Mouse (Mus musculus): Measurements from ENCODE around the gene Pex11g. TPM values are rescaled to one million over a fixed set of nuclear protein-coding genes. Genes with fewer than 3 reads are reported as not detected.

The Pex11g gene
- polyA plus RNA-seq, 1 experiment from 2014 or later = 4.9 TPM

- peak overlapping the region; percentile 78 for H3K4me3 ChIP-seq
- peak overlapping the region; percentile 86 for H3K4me2 ChIP-seq
- H3K9me3 ChIP-seq (replicated peaks) = peaks cover 7% of the 10 kb centered on the region; the same call in 1 of the 2 replicates
- H3K9ac ChIP-seq = peak overlapping the region; percentile 89
- H3K4me1 ChIP-seq (replicated peaks) = peaks cover 15% of the 10 kb centered on the region
- H3K27ac ChIP-seq (ENCODE audit: poor library complexity, severe bottlenecking) = peak overlapping the region; percentile 94
- ATAC-seq (ENCODE audit: insufficient number of reproducible peaks, low FRiP score) = peak; percentile 23
- H3K36me3 ChIP-seq = peaks cover 37% of the 10 kb centered on the region
- WGBS = 7% methylated on average over 8 of the region's 8 CpGs
- no peaks in the 10 kb centered on the region for H3K27me3 ChIP-seq (replicated peaks)
Measured at GRCm38 (mm10) chr8:3499751-3500150, 32.3 kb upstream of the Pex11g start.

GRCm38 (mm10) chr8:3498583-3498982 is 31.1 kb upstream of the Pex11g start:
- Histone ChIP-seq H3K27ac (ENCODE audit: poor library complexity, severe bottlenecking) (no peak overlapping the region), H3K4me3 (no peak overlapping the region), H3K9me3 (replicated peaks) (peaks cover 7% of the 10 kb centered on the region; the same call in 1 of the 2 replicates), H3K4me1 (replicated peaks) (peaks cover 24% of the 10 kb centered on the region), H3K36me3 (peaks cover 37% of the 10 kb centered on the region), H3K9ac (no peak overlapping the region), H3K4me2 (no peak overlapping the region), H3K27me3 (replicated peaks) (no peaks in the 10 kb centered on the region)
- WGBS = 83% methylated on average over 3 of the region's 3 CpGs
- no peak for ATAC-seq (ENCODE audit: insufficient number of reproducible peaks, low FRiP score)

GRCm38 (mm10) chr8:3496428-3496748 is 28.9 kb upstream of the Pex11g start:
- peaks cover 15% of the 10 kb centered on the region for H3K4me1 ChIP-seq (replicated peaks)
- H3K4me2 ChIP-seq = no peak overlapping the region
- H3K4me3 ChIP-seq = no peak overlapping the region
- 85% methylated on average over 15 of the region's 15 CpGs for WGBS
- no peak overlapping the region for H3K9ac ChIP-seq
- H3K27me3 ChIP-seq (replicated peaks) = no peaks in the 10 kb centered on the region
- peaks cover 37% of the 10 kb centered on the region for H3K36me3 ChIP-seq
- peaks cover 7% of the 10 kb centered on the region; the same call in 1 of the 2 replicates for H3K9me3 ChIP-seq (replicated peaks)
- no peak overlapping the region for H3K27ac ChIP-seq (ENCODE audit: poor library complexity, severe bottlenecking)
- ATAC-seq (ENCODE audit: insufficient number of reproducible peaks, low FRiP score) = no peak

GRCm38 (mm10) chr8:3495578-3496427 is 28.3 kb upstream of the Pex11g start:
- no peaks in the 10 kb centered on the region for H3K27me3 ChIP-seq (replicated peaks)
- peaks cover 9% of the 10 kb centered on the region for H3K4me1 ChIP-seq (replicated peaks)
- no peak overlapping the region for H3K4me2 ChIP-seq
- WGBS = 91% methylated on average over 44 of the region's 44 CpGs
- ATAC-seq (ENCODE audit: insufficient number of reproducible peaks, low FRiP score) = no peak
- H3K27ac ChIP-seq (ENCODE audit: poor library complexity, severe bottlenecking) = no peak overlapping the region
- H3K9ac ChIP-seq = no peak overlapping the region
- H3K4me3 ChIP-seq = no peak overlapping the region
- peaks cover 7% of the 10 kb centered on the region; the same call in 1 of the 2 replicates for H3K9me3 ChIP-seq (replicated peaks)
- H3K36me3 ChIP-seq = peaks cover 37% of the 10 kb centered on the region

- Histone ChIP-seq H3K9me3 (replicated peaks) (peaks cover 7% of the 10 kb centered on the region; the same call in 1 of the 2 replicates), H3K27ac (ENCODE audit: poor library complexity, severe bottlenecking) (no peak overlapping the region), H3K36me3 (peaks cover 37% of the 10 kb centered on the region), H3K4me2 (peak overlapping the region; percentile 78), H3K27me3 (replicated peaks) (no peaks in the 10 kb centered on the region), H3K9ac (peak overlapping the region; percentile 97), H3K4me3 (peak overlapping the region; percentile 82), H3K4me1 (replicated peaks) (peaks cover 9% of the 10 kb centered on the region)
- no peak for ATAC-seq (ENCODE audit: insufficient number of reproducible peaks, low FRiP score)
- 29% methylated on average over 6 of the region's 6 CpGs for WGBS
Measured at GRCm38 (mm10) chr8:3493845-3494208, 26.3 kb upstream of the Pex11g start.

- H3K4me1 ChIP-seq (replicated peaks) = peaks cover 9% of the 10 kb centered on the region
- peaks cover 7% of the 10 kb centered on the region; the same call in 1 of the 2 replicates for H3K9me3 ChIP-seq (replicated peaks)
- no peaks in the 10 kb centered on the region for H3K27me3 ChIP-seq (replicated peaks)
- ATAC-seq (ENCODE audit: insufficient number of reproducible peaks, low FRiP score) = peak; percentile 91
- peak within 1 kb of the TSS; percentile 97 for H3K9ac ChIP-seq
- H3K36me3 ChIP-seq = peaks cover 36% of the 10 kb centered on the region
- H3K4me3 ChIP-seq = peak within 1 kb of the TSS; percentile 82
- H3K27ac ChIP-seq (ENCODE audit: poor library complexity, severe bottlenecking) = peak within 1 kb of the TSS; percentile 83
- WGBS = under 1% methylated on average over 55 of the region's 64 CpGs
- peak within 1 kb of the TSS; percentile 78 for H3K4me2 ChIP-seq
Measured at GRCm38 (mm10) chr8:3492901-3493844, 25.7 kb upstream of the Pex11g start, which contains the start of gene Zfp358. Zfp358 (plus strand) TSS chr8:3493138.

GRCm38 (mm10) chr8:3485192-3485591 is 17.7 kb upstream of the Pex11g start:
- ATAC-seq (ENCODE audit: insufficient number of reproducible peaks, low FRiP score) = no peak
- 28% methylated on average over 5 of the region's 5 CpGs for WGBS
- Histone ChIP-seq H3K36me3 (no peaks in the 10 kb centered on the region), H3K4me1 (replicated peaks) (no peaks in the 10 kb centered on the region; the same call in 1 of the 2 replicates), H3K9ac (no peak overlapping the region), H3K27ac (ENCODE audit: poor library complexity, severe bottlenecking) (no peak overlapping the region), H3K27me3 (replicated peaks) (no peaks in the 10 kb centered on the region), H3K4me3 (no peak overlapping the region), H3K4me2 (no peak overlapping the region), H3K9me3 (replicated peaks) (no peaks in the 10 kb centered on the region)

GRCm38 (mm10) chr8:3483546-3483945 is 16.1 kb upstream of the Pex11g start:
- Histone ChIP-seq H3K4me1 (replicated peaks) (no peaks in the 10 kb centered on the region; the same call in 1 of the 2 replicates), H3K27ac (ENCODE audit: poor library complexity, severe bottlenecking) (no peak overlapping the region), H3K9ac (no peak overlapping the region), H3K4me3 (no peak overlapping the region), H3K36me3 (no peaks in the 10 kb centered on the region), H3K27me3 (replicated peaks) (no peaks in the 10 kb centered on the region), H3K9me3 (replicated peaks) (no peaks in the 10 kb centered on the region), H3K4me2 (no peak overlapping the region)
- no peak for ATAC-seq (ENCODE audit: insufficient number of reproducible peaks, low FRiP score)
- WGBS = 58% methylated on average over 7 of the region's 7 CpGs

GRCm38 (mm10) chr8:3482240-3482740 is 14.8 kb upstream of the Pex11g start:
- H3K4me2 ChIP-seq = no peak overlapping the region
- no peak overlapping the region for H3K9ac ChIP-seq
- peaks cover 5% of the 10 kb centered on the region; the same call in 1 of the 2 replicates for H3K27me3 ChIP-seq (replicated peaks)
- ATAC-seq (ENCODE audit: insufficient number of reproducible peaks, low FRiP score) = no peak
- no peaks in the 10 kb centered on the region for H3K9me3 ChIP-seq (replicated peaks)
- no peaks in the 10 kb centered on the region; the same call in 1 of the 2 replicates for H3K4me1 ChIP-seq (replicated peaks)
- no peak overlapping the region for H3K27ac ChIP-seq (ENCODE audit: poor library complexity, severe bottlenecking)
- 78% methylated on average over 22 of the region's 22 CpGs for WGBS
- H3K4me3 ChIP-seq = no peak overlapping the region
- no peaks in the 10 kb centered on the region for H3K36me3 ChIP-seq

- Histone ChIP-seq H3K4me3 (no peak overlapping the region), H3K9me3 (replicated peaks) (no peaks in the 10 kb centered on the region), H3K4me1 (replicated peaks) (no peaks in the 10 kb centered on the region; the same call in 1 of the 2 replicates), H3K9ac (no peak overlapping the region), H3K36me3 (no peaks in the 10 kb centered on the region), H3K27me3 (replicated peaks) (peaks cover 6% of the 10 kb centered on the region; the same call in 1 of the 2 replicates), H3K4me2 (no peak overlapping the region), H3K27ac (ENCODE audit: poor library complexity, severe bottlenecking) (no peak overlapping the region)
- no peak for ATAC-seq (ENCODE audit: insufficient number of reproducible peaks, low FRiP score)
- WGBS = 59% methylated on average over 5 of the region's 5 CpGs
Measured at GRCm38 (mm10) chr8:3481605-3482004, 14.1 kb upstream of the Pex11g start.

Data from heart, embryonic 12.5 days (tissue).